Mouse (Mus musculus) heart, embryonic 16.5 days (tissue): ENCODE measurements around the gene Asb2. TPM values are rescaled to one million over a fixed set of nuclear protein-coding genes. Genes with fewer than 3 reads are reported as not detected.

ENCODE experiments used
- ATAC-seq: fragments of 200-750 bp; cut with Nextera tagmentation; replicated peaks from 2 replicates; pipeline ENCODE4 v1.8.0; 2017; ENCODE audit warnings: moderate number of reproducible peaks; ENCODE audit not compliant: insufficient read depth, low FRiP score; ENCODE audit errors: extremely low read depth
- H3K27ac ChIP-seq: fragments of 300-500 bp; sonication (generic); 2 replicates; pipeline ENCODE4 v1.5.1; 2014; ENCODE audit warnings: mild to moderate bottlenecking, low read length, control low read depth, moderate library complexity
- H3K27me3 ChIP-seq: fragments of 300-500 bp; sonication (generic); 2 replicates; pipeline ENCODE4 v1.6.1; 2014; ENCODE audit warnings: low read length, mixed read lengths; ENCODE audit not compliant: control insufficient read depth, insufficient read depth
- H3K36me3 ChIP-seq: fragments of 300-500 bp; sonication (generic); 2 replicates; pipeline ENCODE4 v1.6.1; 2014; ENCODE audit not compliant: control insufficient read depth, insufficient read depth
- H3K4me1 ChIP-seq: fragments of 300-500 bp; sonication (generic); 2 replicates; pipeline ENCODE4 v1.6.1; 2014; ENCODE audit warnings: low read length, mixed read lengths; ENCODE audit not compliant: control insufficient read depth, insufficient read depth
- H3K4me2 ChIP-seq: fragments of 300-500 bp; sonication (generic); 2 replicates; pipeline ENCODE4 v1.6.1; 2014; ENCODE audit warnings: low read depth, mild to moderate bottlenecking, control low read depth, low read length
- H3K4me3 ChIP-seq: fragments of 300-500 bp; sonication (generic); 2 replicates; pipeline ENCODE4 v1.5.1; 2014; ENCODE audit warnings: mild to moderate bottlenecking, control low read depth, low read length
- H3K9ac ChIP-seq: fragments of 300-500 bp; sonication (generic); 2 replicates; pipeline ENCODE4 v1.6.1; 2014; ENCODE audit warnings: low read length, control low read depth
- H3K9me3 ChIP-seq: fragments of 300-500 bp; sonication (generic); replicated peaks from 2 replicates; pipeline ENCODE4 v1.6.1; 2016; ENCODE audit warnings: low read length; ENCODE audit not compliant: control insufficient read depth
- WGBS: fragments of 180-500 bp; shearing (Covaris S2); extraction: QIAGEN DNeasy Blood & Tissue Kit; methylation state at CpG from one replicate; pipeline ENCODE4 v1.1.7; 2014; 5-methylcytosine and 5-hydroxymethylcytosine counted together
- polyA plus RNA-seq: library from polyadenylated mRNA; unstranded; fragments of >200 nt; fragmentation: Nextera tagmentation; extraction: Ambion mirVana; gene quantifications from 2 replicates; pipeline ENCODE4 v1.2.1, GENCODE M21; 2015

Gene Asb2
- polyA plus RNA-seq = 253 and 264 TPM in 2 replicates

DNA sequence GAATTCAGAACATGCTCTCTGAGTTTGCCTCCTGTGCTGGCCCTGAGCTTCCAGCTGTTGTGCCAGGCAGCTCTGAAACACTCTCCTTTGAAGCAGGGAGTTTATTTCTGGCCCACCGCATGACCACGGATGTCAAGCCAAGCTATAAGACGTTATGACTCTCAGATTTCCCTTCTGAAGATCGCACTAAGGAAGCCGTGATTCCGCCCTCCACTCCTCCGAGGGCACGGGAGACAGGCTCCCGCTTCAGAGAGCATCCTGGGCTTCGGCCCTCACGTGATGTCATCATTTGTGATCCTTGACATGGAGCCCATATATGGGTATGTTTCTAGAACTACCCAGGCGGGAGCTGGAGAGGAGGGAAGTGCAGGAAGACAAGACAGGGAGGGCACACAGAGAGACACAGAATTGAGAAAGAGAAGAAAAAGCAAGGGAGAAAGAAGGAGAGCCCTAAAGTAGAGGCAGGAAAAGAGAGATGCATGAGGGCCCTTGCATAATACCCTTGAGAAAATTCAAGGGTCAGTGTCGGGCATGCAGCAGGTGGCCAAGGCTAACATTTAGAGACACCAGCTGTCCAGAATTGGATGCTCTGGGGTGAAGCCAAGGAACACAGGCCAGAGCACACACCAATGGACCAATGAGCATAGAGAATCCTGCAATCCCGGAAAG, at the start of gene Asb2:
TSS of gene Asb2 (minus strand) at position 256 of the 669 bp plus-strand sequence.
- Histone ChIP-seq H3K36me3 (peaks cover 4% of the 10 kb centered on the region), H3K27me3 (no peaks in the 10 kb centered on the region), H3K9ac (peak within 1 kb of the TSS; percentile 69), H3K27ac (peak within 1 kb of the TSS; percentile 92), H3K9me3 (no peaks in the 10 kb centered on the region), H3K4me3 (peak within 1 kb of the TSS; percentile 49), H3K4me1 (peaks cover 26% of the 10 kb centered on the region), H3K4me2 (peak within 1 kb of the TSS; percentile 65)
- ATAC-seq = 0 out of 2 replicates have a peak, but pooled peaks have one; percentile 4
- 29% methylated on average over 14 of the region's 14 CpGs for WGBS

DNA sequence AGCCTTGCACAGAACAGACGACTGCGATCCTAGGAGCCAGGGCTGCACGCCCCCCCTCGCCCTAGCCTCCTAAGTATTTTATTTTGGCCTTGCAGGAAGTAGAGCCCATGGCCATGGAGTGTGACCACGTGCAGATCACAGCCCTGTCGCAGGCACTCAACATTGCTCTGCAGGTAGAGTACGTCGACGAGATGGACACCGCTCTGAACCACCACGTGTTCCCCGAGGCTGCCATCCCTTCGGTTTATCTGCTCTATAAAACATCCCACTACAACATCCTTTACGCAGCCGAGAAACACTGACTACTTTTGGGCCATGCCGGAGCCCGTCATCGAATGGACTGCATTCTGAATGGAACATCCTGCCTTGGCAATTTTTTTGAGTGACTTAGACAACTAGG, 48.3 kb upstream of the Asb2 start:
- H3K9me3 ChIP-seq = no peaks in the 10 kb centered on the region
- 82% methylated on average over 18 of the region's 18 CpGs for WGBS
- no peak overlapping the region for H3K9ac ChIP-seq
- no peak overlapping the region for H3K4me2 ChIP-seq
- H3K27ac ChIP-seq = no peak overlapping the region
- peaks cover 47% of the 10 kb centered on the region for H3K36me3 ChIP-seq
- no peaks in the 10 kb centered on the region for H3K4me1 ChIP-seq
- H3K27me3 ChIP-seq = no peaks in the 10 kb centered on the region
- no peak overlapping the region for H3K4me3 ChIP-seq
- no peak for ATAC-seq

DNA sequence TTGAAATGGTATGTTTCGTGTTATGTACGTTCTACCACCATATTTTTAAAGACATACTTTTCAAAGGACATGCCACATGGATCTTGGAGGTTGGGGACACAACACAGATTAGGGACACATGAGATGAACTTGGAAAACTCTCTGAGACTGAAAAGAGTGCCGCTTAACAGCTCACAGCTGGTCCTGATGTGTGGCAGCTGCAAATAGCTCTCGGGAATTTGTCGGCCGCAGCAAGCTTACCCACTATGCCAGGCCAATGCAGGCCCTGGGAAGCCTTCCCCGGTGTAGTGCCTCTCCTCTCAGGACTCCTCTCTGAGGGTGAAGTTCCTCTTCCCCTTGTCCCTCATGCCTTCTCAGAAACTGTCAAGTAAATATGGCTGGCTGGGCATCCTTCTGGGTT, 41.0 kb upstream of the Asb2 start:
- 56% methylated on average over 7 of the region's 7 CpGs for WGBS
- peaks cover 21% of the 10 kb centered on the region for H3K4me1 ChIP-seq
- no peak for ATAC-seq

DNA sequence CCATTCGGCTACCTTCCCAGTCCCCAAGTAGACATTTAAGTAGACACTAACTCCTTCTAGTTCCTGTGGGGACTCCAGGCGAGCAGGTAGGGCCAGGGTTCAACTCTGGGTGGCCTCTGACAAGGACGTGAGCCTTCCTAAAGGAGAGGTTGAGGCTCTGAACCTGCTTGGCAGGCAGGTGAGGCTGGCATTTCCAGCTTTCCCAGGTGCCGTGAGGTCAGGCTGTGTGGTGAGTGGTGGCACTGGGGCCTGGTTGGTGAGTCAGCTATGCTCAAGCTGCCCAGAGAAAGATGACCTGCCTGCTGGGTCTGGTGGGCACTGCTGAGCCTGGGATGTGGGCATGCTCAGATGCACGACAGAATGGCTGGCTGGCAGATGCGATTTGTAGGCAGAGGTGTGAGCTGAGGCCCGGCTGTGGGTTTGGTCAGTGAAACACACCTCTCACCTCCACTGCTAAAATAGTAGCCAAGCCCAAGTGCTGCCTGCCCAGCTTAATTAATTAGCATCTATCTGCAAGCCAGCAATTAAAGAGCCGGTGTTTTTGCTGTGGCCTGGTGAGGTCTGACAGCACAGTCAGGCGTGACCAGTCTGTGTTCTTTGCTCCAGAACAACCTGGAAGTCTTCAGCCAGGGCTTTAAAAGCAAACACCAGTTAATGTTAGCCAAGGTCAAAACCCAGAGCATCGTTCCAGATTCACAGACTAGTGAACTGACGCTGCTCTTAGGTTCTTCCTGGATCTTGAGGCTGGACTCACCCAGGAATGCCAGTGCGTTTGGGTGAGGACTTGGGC, 39.9 kb upstream of the Asb2 start:
- Histone ChIP-seq H3K4me1 (peaks cover 32% of the 10 kb centered on the region), H3K4me2 (no peak overlapping the region)

More for the DNA sequence above, 41.0 kb upstream of the Asb2 start:
- H3K4me3 ChIP-seq = no peak overlapping the region
- H3K4me2 ChIP-seq = no peak overlapping the region
- H3K36me3 ChIP-seq = 0 out of 2 replicates have a peak, but pooled peaks cover 3% of the 10 kb centered on the region
- no peaks in the 10 kb centered on the region for H3K9me3 ChIP-seq
- no peak overlapping the region for H3K9ac ChIP-seq
- H3K27me3 ChIP-seq = no peaks in the 10 kb centered on the region
- H3K27ac ChIP-seq = no peak overlapping the region

DNA sequence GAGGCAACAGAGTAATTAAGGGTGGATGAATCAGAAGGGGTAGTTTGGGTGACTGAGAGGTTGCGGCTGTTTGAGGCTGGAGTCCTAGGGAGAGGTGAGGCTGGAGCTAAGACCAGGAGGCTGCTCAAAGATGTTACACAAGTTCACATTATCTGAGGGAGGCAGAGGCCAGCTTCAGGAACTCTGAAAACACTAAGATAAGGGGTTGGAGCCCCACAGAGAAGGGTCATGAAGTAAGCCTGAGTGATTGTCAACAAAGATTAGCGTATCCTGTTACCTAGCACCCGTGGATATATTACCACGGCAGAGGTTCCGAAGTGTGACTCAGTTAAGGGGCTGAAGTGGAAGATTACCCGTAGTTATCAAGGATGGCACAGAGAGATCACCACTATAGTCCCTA, 37.7 kb upstream of the Asb2 start:
- no peak overlapping the region for H3K4me3 ChIP-seq
- no peaks in the 10 kb centered on the region for H3K27me3 ChIP-seq
- peaks cover 45% of the 10 kb centered on the region for H3K4me1 ChIP-seq
- WGBS = 44% methylated on average over 6 of the region's 6 CpGs
- no peak overlapping the region for H3K27ac ChIP-seq
- H3K9ac ChIP-seq = no peak overlapping the region
- H3K4me2 ChIP-seq = no peak overlapping the region
- H3K36me3 ChIP-seq = no peaks in the 10 kb centered on the region
- H3K9me3 ChIP-seq = no peaks in the 10 kb centered on the region
- ATAC-seq = no peak

More for the DNA sequence above, 39.9 kb upstream of the Asb2 start:
- Histone ChIP-seq H3K9ac (no peak overlapping the region), H3K9me3 (no peaks in the 10 kb centered on the region), H3K4me3 (no peak overlapping the region), H3K27ac (no peak overlapping the region), H3K27me3 (no peaks in the 10 kb centered on the region), H3K36me3 (no peaks in the 10 kb centered on the region)
- 66% methylated on average over 12 of the region's 12 CpGs for WGBS
- no peak for ATAC-seq

DNA sequence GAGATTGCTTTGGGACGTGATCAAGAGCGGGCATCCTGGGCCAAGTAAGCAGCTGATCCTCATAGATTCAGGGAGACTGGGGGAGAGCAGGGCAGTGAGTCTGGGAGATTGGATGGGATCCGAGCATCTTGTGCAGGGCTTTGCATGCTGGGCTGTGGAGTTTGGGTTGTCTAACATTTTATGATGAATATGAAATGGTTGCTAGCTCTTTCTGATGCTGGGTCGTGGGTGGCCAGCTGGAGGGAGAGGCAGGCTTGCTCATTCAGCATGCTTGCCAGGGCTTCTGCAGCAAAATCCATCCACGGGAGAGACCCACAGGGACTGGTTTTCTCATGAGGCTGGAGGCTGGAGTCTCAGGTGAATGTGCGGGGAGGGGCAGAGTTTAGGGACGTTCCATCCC, 35.3 kb upstream of the Asb2 start:
- H3K9me3 ChIP-seq = no peaks in the 10 kb centered on the region
- H3K9ac ChIP-seq = peak overlapping the region; percentile 43; the same call in 1 of the 2 replicates
- peaks cover 31% of the 10 kb centered on the region for H3K4me1 ChIP-seq
- no peak overlapping the region for H3K4me3 ChIP-seq
- peak overlapping the region; percentile 37 for H3K4me2 ChIP-seq
- WGBS = 47% methylated on average over 7 of the region's 7 CpGs
- no peaks in the 10 kb centered on the region for H3K36me3 ChIP-seq
- no peaks in the 10 kb centered on the region for H3K27me3 ChIP-seq
- H3K27ac ChIP-seq = peak overlapping the region; percentile 61
- no peak for ATAC-seq

DNA sequence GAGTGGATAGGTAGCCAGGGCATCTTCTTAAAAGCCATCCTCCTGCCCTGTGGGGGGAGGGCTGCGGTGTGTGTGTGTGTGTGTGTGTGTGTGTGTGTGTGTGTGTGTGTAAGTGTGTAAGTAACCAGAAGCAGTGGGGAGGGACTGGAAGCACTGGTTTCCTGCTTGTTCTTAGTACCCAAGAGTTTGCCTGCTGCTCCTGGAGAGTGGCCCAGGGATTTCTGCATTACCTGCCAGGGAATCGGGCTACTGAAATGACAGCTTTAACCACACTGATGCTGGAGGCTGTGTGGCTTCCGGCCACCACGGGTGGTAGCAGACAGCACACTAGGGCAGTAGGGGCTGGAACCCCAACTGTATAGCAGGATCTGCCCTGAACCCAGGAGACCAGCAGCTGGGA, 34.2 kb upstream of the Asb2 start:
- Histone ChIP-seq H3K36me3 (no peaks in the 10 kb centered on the region), H3K27ac (no peak overlapping the region), H3K9ac (no peak overlapping the region; the same call in 1 of the 2 replicates), H3K9me3 (no peaks in the 10 kb centered on the region), H3K4me3 (no peak overlapping the region), H3K4me1 (peaks cover 31% of the 10 kb centered on the region), H3K27me3 (no peaks in the 10 kb centered on the region), H3K4me2 (peak overlapping the region; percentile 97; the same call in 1 of the 2 replicates)
- WGBS = 71% methylated on average over 4 of the region's 4 CpGs
- no peak for ATAC-seq

DNA sequence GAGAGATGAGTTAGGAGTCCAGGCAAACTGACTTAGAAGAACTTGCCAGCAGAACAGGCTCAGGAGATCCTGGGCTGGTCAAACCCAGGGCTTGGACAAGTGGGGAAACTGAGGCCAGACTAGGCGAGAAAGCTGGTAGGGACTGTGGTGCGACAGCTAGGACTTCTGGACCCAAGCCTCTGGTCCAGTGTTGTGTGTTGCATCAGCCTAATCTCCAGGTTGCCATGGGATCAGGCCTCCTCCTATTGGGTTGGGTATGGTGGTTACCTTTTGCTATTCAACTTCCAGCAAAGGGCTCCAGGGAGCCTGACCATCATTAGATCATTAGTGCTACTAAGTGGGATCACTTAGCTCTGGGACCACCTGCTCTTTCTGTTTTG, 33.5 kb upstream of the Asb2 start:
- WGBS = 46% methylated on average over 2 of the region's 2 CpGs
- peak overlapping the region; percentile 73 for H3K4me3 ChIP-seq
- H3K36me3 ChIP-seq = no peaks in the 10 kb centered on the region
- H3K9me3 ChIP-seq = no peaks in the 10 kb centered on the region
- peak overlapping the region; percentile 97 for H3K4me2 ChIP-seq
- H3K4me1 ChIP-seq = peaks cover 31% of the 10 kb centered on the region
- ATAC-seq = no peak
- peak overlapping the region; percentile 92 for H3K9ac ChIP-seq
- no peak overlapping the region for H3K27ac ChIP-seq
- H3K27me3 ChIP-seq = no peaks in the 10 kb centered on the region
